Mouse (Mus musculus) spleen, postnatal 10 days (tissue): ENCODE results near the gene Vwf.

Source experiments
- DNase-seq, 2 experiments: peaks; one replicate each; pipeline ENCODE4 v3.0.0; 2021 to 2022; ENCODE audit warnings: low spot score in 2 of 2

Gene Vwf

GRCm38 (mm10) chr6:125541296-125541695 lies 5.3 kb upstream of the Vwf start:
- no peak for DNase-seq

- no peak for DNase-seq
Observed at GRCm38 (mm10) chr6:125548406-125548805, 1.8 kb downstream of the Vwf start.

- DNase-seq = no peak
Observed at GRCm38 (mm10) chr6:125550172-125550571, 3.6 kb downstream of the Vwf start.

- no peak for DNase-seq
Observed at GRCm38 (mm10) chr6:125552760-125553159, 6.2 kb downstream of the Vwf start.

GRCm38 (mm10) chr6:125553551-125553950 lies 7.0 kb downstream of the Vwf start:
- no peak for DNase-seq

GRCm38 (mm10) chr6:125558831-125559230 lies 12.3 kb downstream of the Vwf start:
- DNase-seq = no peak

GRCm38 (mm10) chr6:125561031-125561430 lies 14.5 kb downstream of the Vwf start:
- DNase-seq = peak in 1 of 2 experiments; percentile 73

GRCm38 (mm10) chr6:125561521-125561920 lies 14.9 kb downstream of the Vwf start:
- no peak for DNase-seq

GRCm38 (mm10) chr6:125564812-125565281 lies 18.3 kb downstream of the Vwf start:
- DNase-seq = peak; percentile 60 to 74

GRCm38 (mm10) chr6:125565326-125565725 lies 18.8 kb downstream of the Vwf start:
- DNase-seq = no peak

GRCm38 (mm10) chr6:125566656-125567055 lies 20.1 kb downstream of the Vwf start:
- DNase-seq = no peak

- peak in 1 of 2 experiments; percentile 46 for DNase-seq
Observed at GRCm38 (mm10) chr6:125568381-125568780, 21.8 kb downstream of the Vwf start.

GRCm38 (mm10) chr6:125572291-125573188 lies 26.0 kb downstream of the Vwf start:
- peak; percentile 73 to 88 for DNase-seq

- peak; percentile 76 to 87 for DNase-seq
Observed at GRCm38 (mm10) chr6:125573189-125573928, 26.8 kb downstream of the Vwf start.

- DNase-seq = no peak
Observed at GRCm38 (mm10) chr6:125575080-125575479, 28.5 kb downstream of the Vwf start.

GRCm38 (mm10) chr6:125577301-125577700 lies 30.7 kb downstream of the Vwf start:
- no peak for DNase-seq

- no peak for DNase-seq
Observed at GRCm38 (mm10) chr6:125577882-125578646, 31.5 kb downstream of the Vwf start.

- DNase-seq = no peak
Observed at GRCm38 (mm10) chr6:125578647-125579011, 32.1 kb downstream of the Vwf start.

GRCm38 (mm10) chr6:125579864-125580263 lies 33.3 kb downstream of the Vwf start:
- no peak for DNase-seq

- no peak for DNase-seq
Observed at GRCm38 (mm10) chr6:125583666-125584065, 37.1 kb downstream of the Vwf start.

GRCm38 (mm10) chr6:125584266-125584665 lies 37.7 kb downstream of the Vwf start:
- no peak for DNase-seq

GRCm38 (mm10) chr6:125585579-125585978 lies 39.0 kb downstream of the Vwf start:
- no peak for DNase-seq
